Mouse (Mus musculus): ENCODE data around the gene H1f0.

The H1f0 gene

DNA sequence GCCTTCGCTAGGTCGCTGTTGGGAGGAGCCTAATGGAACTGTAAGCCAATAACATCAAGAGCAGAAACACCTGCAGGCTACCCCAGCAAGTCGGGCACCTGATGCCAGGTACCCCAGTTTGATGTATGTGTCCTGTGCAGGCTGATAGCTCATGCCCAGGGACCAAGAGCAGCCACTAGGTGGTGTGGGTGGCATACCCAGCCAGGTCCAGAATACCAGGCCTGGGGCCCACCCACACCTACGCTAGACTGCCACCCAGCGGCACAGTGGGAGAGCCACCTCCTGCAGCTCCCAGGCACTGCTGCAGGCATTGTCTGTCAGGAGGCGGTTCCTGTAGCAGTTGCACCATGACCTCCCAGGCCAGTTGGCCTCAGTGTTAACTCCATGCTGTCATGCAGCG lies 10.6 kb downstream of the H1f0 start:
- peak; percentile 40 for ATAC-seq (ENCODE audit: low TSS enrichment)

DNA sequence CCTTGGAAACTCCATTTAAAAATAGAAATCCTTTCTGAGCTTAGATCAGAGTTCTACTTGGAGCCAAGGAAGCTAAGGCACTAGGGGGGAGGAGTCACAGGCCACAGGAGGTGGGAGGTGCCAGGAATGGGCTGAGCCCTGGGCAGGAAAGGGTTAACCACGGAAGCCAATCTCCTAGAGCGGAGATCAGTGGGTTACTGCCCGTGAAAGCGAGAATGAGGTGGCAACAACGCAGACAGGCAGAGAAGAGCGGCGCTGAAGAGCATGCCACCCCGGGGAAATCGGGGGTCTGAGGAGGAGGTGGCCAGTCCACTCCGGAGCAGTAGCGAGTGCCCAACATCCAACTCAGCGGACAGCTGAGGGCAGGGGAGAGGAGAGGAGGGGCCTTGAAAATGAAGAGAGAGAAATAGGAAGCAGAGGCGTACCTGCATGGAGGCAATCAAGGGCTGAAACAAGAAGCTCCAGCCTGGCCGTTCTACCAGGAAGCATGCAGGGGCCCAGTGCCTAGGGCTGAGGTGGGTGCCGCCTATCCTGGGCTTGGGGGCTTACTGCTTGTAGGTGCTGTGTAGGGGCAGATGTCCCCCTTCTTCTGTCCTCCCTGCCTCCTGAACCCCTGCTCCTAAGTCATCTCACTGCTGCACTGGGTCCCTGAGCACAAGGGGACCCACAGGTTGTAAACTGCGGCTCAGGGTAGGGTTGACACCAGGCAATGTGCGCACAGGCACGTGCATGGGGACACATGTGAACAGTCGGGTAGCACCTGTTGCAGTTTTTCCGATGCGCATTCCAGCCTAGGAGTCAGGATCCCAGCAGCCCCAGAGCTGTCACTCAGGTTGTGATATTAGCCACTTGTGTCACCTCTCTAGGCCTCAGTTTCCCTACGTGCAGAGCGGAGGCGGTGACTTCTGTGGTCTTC lies 12.5 kb downstream of the H1f0 start:
- ATAC-seq (ENCODE audit: low TSS enrichment), result no peak

DNA sequence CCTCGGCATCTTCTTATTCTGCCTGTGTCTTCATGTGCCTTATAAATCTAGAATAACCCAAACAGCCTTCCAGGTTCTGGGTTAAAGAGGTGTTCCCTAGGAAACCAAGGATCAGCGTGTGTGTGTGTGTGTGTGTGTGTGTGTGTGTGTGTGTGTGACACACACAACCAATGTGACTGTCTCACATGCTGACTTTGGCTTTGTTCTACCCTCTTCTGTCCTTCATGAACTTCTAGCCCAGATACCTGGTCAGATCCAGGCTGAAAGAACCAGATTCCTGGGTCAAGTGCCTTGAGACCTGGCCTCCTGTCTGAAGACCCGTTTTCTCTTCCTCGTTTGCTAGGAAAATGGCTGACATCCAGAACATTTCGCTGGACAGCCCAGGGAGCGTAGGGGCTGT lies 13.3 kb downstream of the H1f0 start, which contains the start of gene Galr3:
Gene Galr3, plus strand, starts transcription at position 301 of the 400 bp plus-strand sequence.
- ATAC-seq (ENCODE audit: low TSS enrichment), result no peak

DNA sequence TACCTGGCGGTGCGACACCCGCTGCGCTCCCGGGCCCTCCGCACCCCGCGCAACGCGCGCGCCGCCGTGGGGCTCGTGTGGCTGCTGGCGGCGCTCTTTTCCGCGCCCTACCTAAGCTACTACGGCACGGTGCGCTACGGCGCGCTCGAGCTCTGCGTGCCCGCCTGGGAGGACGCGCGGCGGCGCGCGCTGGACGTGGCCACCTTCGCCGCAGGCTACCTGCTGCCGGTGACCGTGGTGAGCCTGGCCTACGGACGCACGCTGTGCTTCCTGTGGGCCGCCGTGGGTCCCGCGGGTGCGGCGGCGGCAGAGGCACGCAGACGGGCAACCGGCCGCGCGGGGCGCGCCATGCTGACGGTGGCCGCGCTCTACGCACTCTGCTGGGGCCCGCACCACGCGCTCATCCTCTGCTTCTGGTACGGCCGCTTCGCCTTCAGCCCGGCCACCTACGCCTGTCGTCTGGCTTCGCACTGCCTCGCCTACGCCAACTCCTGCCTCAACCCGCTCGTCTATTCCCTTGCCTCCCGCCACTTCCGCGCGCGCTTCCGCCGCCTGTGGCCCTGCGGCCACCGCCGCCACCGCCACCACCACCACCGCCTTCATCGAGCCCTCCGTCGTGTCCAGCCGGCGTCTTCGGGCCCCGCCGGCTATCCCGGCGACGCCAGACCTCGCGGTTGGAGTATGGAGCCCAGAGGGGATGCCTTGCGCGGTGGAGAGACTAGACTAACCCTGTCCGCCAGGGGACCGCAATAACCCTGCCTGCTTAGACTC lies 14.7 kb downstream of the H1f0 start:
- peak; percentile 68 for ATAC-seq (ENCODE audit: low TSS enrichment)

DNA sequence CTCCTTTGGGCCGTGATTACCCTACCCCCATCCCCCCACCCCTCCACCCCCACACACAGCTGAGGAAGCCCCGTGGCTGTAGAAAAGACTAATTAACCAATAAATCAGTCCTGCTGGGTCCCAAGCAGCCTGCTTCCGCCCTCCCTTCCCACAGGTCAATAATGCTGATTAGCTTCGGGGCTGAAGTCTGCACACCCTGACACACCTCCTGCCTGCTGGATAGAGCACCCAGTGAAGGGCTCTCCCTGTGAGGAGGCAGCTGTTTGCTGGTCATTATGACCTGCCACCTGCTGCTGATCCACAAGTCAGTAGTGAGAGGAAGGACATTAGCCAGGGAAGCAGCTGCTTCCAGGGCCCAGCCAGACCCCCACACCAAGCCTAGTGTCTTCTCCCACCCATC lies 16.6 kb downstream of the H1f0 start:
- ATAC-seq (ENCODE audit: low TSS enrichment), result no peak

DNA sequence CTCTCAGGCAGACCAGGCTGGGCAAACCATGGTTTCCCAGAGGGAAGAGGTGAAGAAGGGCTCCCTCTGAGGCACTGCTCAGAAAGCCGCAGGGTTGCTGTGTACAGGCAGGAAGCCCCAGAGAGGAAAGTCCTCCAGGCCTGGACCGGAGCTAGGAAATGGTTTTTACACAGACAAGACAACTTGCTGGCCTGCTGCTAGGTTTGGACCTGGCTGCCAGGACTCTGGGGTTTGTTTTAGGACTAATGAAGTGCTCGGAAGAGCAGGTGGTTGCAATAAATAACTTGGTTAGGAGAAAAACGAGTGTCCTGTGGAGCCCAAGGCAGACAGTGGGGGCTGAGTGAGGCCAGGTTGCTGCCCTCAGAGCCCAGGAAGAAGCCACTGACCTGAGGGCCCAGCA lies 19.9 kb downstream of the H1f0 start:
- no peak for ATAC-seq (ENCODE audit: low TSS enrichment)

DNA sequence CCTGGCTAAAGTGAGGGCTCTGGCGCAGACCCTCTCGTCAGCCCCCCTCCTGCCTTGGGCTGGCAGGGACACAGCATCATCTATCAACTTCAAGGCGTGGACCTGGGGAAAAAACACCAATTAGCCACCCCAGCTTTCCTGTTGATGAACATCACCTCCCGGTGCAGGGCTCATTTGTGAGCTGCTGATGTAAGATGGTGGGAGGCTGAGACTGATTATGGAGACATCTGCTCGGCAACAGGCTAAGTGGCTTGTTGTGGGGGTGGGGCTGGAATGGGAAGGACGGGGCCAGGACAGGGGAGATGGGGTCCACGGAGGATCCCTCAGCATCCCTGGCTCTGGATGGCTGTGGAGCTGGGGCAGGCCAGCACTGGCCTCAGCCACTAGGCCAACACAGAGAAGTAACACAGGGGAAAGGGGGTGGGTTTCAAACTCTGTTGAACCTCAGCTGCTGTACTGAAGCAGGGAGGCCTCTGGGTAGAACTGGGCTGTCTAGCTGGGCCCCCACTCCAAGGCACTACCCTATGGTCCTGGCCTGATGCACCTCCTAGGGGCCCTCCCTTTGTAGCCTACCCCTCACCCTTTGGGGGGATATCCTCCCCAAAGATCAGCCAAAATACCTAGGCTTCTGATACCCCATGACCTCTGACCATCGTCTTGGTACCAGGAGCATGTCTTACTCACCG lies 22.1 kb downstream of the H1f0 start:
- ATAC-seq (ENCODE audit: low TSS enrichment), result peak; percentile 32; the same call in 1 of the 2 replicates

DNA sequence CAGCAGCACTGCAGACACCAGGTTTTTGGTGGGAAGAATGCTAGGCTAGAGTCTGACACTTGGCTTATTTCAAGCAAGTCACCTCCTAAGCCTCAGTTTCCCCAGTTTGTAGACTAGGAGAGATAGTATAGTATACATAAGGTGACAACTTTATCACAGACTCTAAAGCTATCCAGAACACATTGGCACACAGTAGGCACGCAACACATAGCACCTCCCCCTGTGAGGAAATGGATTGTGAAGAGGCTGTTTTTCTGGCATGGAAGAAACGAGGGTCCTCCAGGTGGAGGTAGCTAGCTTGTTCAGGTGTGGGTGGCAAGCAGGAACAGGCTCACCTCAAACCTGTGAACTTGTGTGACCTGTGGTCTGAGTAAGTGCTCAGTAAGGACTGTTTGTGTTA lies 22.7 kb downstream of the H1f0 start:
- ATAC-seq (ENCODE audit: low TSS enrichment), result no peak

DNA sequence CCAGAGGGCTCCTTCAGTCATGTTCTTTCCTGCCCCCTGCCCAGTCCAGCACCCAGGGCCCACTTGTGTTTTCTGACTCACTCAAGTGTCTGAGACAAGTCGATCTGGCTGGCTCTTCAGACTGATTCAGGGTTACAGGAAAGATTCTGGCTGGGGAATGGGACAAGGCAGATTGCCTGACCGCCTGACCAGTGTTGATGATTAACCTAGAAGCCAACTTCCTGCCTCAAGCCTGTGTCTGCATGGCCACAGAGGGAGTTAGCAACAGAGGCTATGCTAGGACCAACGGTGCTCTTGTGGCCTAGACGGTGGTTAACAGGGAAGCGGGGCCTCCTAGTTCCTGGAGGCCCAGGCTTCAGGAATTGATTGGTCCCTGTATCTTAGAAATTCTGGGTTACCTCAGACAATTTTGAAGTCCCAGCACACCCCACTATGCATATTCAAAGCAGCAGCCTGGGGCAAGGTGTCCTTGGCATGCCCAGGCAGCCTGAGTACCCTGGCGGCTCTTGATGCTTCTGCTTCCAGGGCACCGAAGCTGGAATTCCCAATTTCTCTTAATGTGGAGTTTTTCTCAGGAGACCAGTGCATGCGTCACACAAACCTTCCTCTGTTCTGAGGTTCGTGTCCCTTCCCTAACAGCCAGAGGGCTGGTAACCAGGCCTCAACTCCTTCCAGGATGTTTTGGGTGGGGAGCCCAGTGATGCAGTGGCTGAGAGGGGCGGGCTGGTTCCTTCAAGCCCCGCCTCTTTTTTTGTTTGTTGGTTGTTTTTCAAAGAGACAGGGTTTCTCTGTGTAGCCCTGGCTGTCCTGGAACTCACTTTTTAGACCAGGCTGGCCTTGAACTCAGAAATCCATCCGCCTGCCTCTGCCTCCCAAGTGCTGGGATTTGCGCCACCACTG lies 23.5 kb downstream of the H1f0 start:
- ATAC-seq (ENCODE audit: low TSS enrichment), result no peak

DNA sequence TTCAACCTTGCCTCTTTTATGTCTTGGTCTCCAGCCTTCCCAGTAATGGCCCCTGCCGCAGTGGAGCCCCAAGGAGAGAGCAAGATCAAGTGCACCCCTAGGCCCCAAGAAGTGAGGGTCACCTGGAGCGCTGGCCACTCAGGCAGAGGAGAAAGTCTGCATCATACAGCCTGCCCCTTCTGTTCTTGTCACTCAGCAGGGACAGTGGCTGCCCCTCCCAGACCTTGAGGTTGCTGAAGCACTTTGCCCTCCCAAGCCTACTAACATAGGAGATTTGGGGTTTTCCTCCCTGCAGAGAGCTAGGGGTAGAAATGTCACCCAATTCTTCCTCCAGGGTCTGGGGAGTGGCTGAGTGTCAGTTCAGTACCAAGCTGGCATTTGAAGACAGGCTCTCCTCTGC lies 24.1 kb downstream of the H1f0 start:
- no peak for ATAC-seq (ENCODE audit: low TSS enrichment)

DNA sequence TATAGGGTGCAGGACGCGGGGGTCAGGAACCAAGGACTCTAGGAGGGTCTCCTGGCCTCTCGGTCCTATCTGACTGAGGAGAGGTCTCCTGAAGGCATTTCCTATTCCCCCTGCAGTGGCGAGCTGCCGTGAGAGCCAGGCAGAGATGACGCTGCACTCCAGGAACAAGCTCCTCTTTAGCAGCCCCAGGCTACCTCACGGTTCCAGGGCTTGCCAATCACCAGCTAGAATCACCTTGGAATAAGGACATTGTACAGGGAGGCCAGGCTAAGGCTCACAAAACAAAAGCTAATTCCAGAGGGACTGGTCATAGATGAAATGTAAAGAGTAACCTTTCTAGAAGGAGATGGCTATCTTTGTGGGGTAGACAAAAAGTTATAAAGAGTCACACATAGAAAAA lies 28.4 kb downstream of the H1f0 start:
- no peak for ATAC-seq (ENCODE audit: low TSS enrichment)

DNA sequence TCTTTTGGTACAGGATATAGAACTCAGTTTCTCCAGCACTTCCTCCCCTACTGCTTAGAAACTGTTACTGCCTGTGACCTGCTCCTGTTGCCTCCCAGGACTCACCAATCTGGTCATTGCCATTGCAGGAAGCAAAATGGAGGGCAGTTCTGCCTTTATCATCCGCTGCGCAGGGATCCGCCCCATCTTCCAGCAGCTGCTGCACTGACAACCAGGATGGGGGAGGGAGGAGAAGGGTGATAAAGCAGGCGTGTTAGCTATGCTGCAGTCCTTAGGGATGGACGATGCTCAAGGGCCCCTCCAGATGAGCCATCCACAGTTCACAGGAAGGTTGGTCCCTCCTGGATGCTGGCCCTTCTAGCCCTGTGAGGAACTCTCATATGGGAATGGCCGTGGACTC lies 29.6 kb downstream of the H1f0 start:
- no peak for ATAC-seq (ENCODE audit: low TSS enrichment)

DNA sequence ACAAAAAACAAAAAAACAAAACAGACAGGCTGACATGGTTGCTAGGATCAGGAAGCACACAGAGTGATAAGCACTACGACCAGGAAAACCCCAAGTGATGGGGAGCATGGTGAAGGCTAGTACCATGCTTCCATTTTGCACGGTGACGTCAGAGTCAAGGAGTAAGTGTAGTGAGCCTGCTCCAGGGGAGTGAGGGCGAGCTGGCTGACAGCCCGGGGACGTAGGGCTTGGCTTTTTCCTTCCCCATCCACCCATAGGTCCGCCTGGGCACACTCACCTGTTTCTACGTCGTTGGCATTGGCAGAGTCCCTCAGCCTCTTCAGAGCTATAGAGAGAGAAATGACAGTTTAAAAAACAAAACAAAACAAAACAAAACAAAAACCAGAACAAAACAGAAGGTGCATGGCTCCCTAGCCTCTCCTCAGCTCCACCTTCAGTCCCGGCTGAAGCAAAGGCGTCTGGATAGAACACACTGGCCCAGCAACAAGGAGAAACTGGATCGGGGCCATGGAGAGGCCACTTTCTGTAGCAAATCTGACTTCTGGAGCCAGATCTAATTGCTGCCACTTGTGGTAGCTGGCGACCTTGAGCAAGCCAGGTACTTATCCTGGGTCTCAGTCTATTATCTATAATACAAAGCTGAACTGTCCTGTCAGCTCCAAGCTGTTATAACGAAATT lies 32.8 kb downstream of the H1f0 start:
- ATAC-seq (ENCODE audit: low TSS enrichment), result no peak

DNA sequence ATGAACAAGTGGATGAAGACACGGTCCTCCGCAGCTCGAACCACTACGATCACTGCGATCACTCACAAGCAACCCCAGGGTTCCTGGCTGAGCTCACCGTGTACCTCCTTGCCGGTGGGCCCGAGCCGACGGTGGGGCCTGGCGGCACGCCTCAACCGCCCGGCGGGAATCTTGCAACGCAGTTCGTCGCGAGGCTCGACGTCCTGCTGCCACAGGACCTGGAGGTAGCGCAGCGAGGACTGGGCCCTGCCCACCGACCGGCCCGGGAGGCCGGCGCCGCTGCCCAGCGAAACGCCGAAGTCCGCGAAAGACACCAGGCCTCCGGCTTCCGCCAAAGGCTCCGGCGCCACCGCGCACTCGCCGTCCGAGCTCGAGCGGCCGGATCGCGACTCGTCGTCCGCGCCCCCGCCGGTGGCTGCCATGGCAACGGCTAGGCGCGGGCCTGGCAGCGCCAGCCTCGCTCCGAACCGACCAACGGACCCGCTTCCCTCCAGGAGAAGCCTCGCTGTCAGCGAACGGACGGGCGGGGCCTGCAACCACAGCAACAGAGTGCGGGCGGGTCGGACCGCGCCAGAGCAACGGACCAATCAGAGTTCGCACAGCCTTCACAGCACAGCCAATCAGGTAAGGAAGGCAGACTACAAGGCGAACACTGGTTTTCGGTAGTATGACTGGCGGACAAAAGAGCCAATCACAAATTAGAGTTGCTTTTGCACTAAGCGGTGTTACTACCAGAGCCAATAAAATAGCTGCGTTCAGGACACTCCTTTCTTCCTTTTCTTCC lies 34.3 kb downstream of the H1f0 start, which contains the start of gene Ankrd54:
Gene Ankrd54, minus strand, starts transcription at position 518 of the 784 bp plus-strand sequence.
- peak; percentile 99 for ATAC-seq (ENCODE audit: low TSS enrichment)

DNA sequence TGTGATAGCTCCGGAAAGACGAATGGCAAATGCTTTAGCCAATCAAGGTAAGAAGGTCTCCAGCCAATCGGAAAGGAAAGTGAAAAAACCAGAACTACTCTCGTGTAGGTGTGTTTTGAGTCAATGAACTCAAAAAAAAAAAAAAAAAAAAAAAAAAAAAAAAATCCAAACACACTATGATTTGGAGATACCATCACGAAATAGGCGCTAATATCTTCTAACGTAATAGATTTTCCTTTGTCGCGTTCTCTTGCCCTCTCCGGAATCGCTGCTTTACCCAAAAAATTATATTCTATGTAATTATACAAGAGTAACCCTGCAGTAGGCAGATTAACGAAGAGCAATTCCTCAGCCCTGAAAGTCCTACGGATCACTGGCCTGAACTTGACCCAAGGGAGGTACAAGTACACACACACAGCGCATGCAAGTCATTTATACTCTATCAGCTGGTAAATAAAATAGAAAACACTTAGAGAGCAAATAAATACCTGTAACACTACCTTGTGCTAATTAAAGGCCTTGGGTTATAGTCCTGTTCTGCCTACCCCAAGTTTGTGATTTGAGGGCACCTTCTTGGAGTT lies 35.0 kb downstream of the H1f0 start:
- ATAC-seq (ENCODE audit: low TSS enrichment), result no peak

DNA sequence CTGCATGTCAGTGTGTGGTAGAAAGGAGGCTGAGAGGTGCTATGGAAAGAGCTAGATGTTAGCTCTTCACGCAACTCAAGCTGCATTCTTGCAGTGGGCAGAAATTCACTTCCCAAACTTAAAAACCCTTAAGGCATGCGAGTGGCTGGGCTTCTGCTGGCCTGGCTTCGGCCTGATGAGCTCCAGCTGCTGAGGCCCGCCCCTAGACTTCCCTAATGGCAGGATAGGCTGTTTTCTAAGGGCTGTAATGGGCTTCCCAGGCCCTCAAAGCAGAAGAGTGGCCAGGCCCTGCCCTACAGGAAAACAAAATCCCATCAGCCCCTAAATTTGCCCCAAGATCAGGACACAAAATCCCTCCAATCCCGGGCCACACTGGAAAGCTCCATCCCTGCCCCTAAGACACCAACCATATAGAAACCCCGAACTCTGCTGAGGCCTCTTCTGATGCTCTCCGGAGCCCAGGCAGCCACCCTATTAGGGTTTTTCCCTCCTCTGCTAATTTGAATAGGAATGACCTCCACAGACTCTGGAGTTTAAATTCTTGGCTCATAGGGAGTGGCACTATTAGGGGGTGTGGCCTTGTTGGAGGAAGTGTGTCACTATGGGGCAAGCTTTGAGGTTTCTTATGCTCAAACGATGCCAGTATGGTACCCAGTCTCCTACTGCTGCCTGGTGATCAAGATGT lies 37.0 kb downstream of the H1f0 start:
- no peak for ATAC-seq (ENCODE audit: low TSS enrichment)

DNA sequence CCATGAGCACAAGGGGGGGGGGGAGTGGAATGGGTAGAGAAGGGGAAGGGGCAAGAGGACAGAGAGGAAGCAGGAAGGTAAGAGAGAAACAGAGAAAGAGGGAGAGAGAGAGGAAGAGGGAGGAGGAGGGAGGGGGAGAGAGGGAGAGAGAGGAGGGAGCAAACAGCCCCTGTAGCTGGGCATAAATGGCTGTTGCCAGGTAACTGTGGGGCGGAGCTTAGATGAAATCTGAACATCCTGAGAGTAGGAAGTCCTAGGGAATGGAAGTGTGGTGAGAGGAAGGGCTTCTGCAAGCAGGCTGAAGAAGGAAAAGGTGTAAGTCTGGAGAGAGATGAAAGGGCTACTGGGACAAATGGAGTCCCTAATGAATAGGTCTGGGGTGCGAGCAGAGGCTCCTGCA lies 38.0 kb downstream of the H1f0 start:
- no peak for ATAC-seq (ENCODE audit: low TSS enrichment)

DNA sequence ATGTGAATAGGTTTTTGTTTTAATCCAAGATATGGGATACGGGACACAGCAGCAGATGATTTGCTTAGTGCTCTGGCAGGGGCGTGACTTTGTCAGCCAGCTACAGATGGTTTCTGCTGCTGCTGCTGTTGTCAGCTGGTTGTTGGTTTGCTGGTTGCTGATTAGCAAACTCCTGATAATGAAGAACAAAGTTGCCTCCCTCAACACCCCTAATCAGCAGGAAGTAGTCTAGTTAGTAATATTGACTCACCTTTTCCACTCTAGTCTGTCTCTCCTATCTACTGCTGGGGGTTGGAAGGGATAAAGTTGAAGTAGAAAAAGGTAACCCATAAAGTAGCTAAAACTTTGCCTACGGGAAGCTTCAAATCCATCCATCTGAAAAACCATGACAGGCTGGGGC lies 39.4 kb downstream of the H1f0 start:
- no peak for ATAC-seq (ENCODE audit: low TSS enrichment)

DNA sequence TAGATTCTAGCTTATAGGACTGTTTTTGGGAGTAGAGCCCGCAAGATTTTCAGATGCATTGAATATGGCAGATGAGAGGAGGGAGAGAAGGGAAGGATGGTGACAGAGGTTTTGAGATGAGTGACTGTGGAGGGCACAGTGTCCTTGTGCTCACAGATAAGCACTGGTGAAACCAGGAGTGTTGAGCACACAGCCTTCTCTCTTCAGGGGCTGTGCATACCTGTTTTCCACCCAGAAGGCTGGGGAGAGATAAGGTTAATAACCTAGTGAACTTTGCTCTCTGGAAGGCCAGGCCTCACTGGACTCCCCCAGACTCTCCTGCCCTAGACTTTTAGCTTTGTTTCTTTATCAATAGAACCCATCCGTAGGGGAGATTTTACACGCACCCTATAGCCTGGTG lies 40.2 kb downstream of the H1f0 start:
- ATAC-seq (ENCODE audit: low TSS enrichment), result no peak

All from frontal cortex, adult (tissue).